Mouse (Mus musculus): ENCODE results near the gene Gm28635. TPM values are rescaled to one million over a fixed set of nuclear protein-coding genes. Genes with fewer than 3 reads are reported as not detected.

The Gm28635 gene
- polyA plus RNA-seq, 1 experiment from 2014 or later = not detected

DNA sequence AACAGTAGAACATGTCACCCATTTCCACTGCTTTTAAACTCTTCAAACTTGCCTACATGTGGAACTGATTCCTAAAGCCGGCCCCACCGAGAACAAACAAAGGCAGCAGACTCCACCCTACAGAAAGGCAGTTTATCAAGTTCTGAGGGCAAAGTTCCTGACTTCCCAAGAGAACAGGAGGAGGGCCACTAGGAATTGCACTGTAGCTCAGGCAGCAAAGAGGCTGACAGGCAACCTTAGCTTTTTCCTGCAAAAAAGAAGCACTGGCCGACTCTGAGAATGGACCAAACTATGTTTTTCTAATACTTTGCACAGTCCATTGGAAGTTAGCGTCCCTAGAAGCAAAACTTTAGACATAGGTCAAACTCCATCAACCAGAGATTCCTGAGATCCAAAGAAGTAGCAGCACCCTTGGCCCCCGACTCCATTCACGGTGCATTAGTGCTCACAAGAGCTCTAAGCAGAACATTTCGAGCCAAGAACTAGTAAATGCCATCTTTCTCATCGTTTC is 41.6 kb downstream of the Gm28635 start:
- Histone ChIP-seq H3K9me3 (replicated peaks; ENCODE audit: control insufficient read depth, low read length) (no peaks in the 10 kb centered on the region), H3K4me1 (ENCODE audit: control insufficient read depth, insufficient read depth, low read length) (peaks cover 39% of the 10 kb centered on the region), H3K4me2 (ENCODE audit: low read length) (no peak overlapping the region; the same call in 1 of the 2 replicates), H3K4me3 (ENCODE audit: low read depth, low read length) (no peak overlapping the region), H3K27ac (ENCODE audit: low read depth, low read length) (peak overlapping the region; percentile 87), H3K36me3 (ENCODE audit: control insufficient read depth, insufficient read depth, low read length) (no peaks in the 10 kb centered on the region), H3K27me3 (replicated peaks; ENCODE audit: control insufficient read depth, insufficient read depth, low read length) (no peaks in the 10 kb centered on the region), H3K9ac (ENCODE audit: low read length) (no peak overlapping the region)
- no peak for ATAC-seq
- WGBS = 39% methylated on average over 8 of the region's 8 CpGs
- no peak for DNase-seq (ENCODE audit: low spot score)

- peaks cover 39% of the 10 kb centered on the region for H3K4me1 ChIP-seq (ENCODE audit: control insufficient read depth, insufficient read depth, low read length)
- 0% methylated on average over 2 of the region's 2 CpGs for WGBS
- no peaks in the 10 kb centered on the region for H3K27me3 ChIP-seq (replicated peaks; ENCODE audit: control insufficient read depth, insufficient read depth, low read length)
- H3K9me3 ChIP-seq (replicated peaks; ENCODE audit: control insufficient read depth, low read length) = no peaks in the 10 kb centered on the region
- no peaks in the 10 kb centered on the region for H3K36me3 ChIP-seq (ENCODE audit: control insufficient read depth, insufficient read depth, low read length)
- ATAC-seq (peak; percentile 96), DNase-seq (ENCODE audit: low spot score) (peak; percentile 94)
- H3K4me3 ChIP-seq (ENCODE audit: low read depth, low read length) = no peak overlapping the region
- no peak overlapping the region; the same call in 1 of the 2 replicates for H3K4me2 ChIP-seq (ENCODE audit: low read length)
- peak overlapping the region; percentile 87 for H3K27ac ChIP-seq (ENCODE audit: low read depth, low read length)
- H3K9ac ChIP-seq (ENCODE audit: low read length) = peak overlapping the region; percentile 29; the same call in 1 of the 2 replicates
Measured at GRCm38 (mm10) chr2:84635611-84636010, 42.2 kb downstream of the Gm28635 start.

GRCm38 (mm10) chr2:84634934-84635482 is 42.8 kb downstream of the Gm28635 start:
- DNase-seq (ENCODE audit: low spot score) = peak; percentile 29

GRCm38 (mm10) chr2:84634006-84634405 is 43.8 kb downstream of the Gm28635 start:
- no peak overlapping the region for H3K4me2 ChIP-seq (ENCODE audit: low read length)
- WGBS = 87% methylated on average over 4 of the region's 4 CpGs
- H3K27ac ChIP-seq (ENCODE audit: low read depth, low read length) = no peak overlapping the region
- peaks cover 2% of the 10 kb centered on the region; the same call in 1 of the 2 replicates for H3K36me3 ChIP-seq (ENCODE audit: control insufficient read depth, insufficient read depth, low read length)
- H3K9ac ChIP-seq (ENCODE audit: low read length) = no peak overlapping the region
- no peaks in the 10 kb centered on the region for H3K9me3 ChIP-seq (replicated peaks; ENCODE audit: control insufficient read depth, low read length)
- ATAC-seq (no peak), DNase-seq (ENCODE audit: low spot score) (no peak)
- H3K4me3 ChIP-seq (ENCODE audit: low read depth, low read length) = no peak overlapping the region
- H3K4me1 ChIP-seq (ENCODE audit: control insufficient read depth, insufficient read depth, low read length) = peaks cover 39% of the 10 kb centered on the region
- no peaks in the 10 kb centered on the region for H3K27me3 ChIP-seq (replicated peaks; ENCODE audit: control insufficient read depth, insufficient read depth, low read length)

More at GRCm38 (mm10) chr2:84634934-84635482, 42.8 kb downstream of the Gm28635 start:
- Histone ChIP-seq H3K9ac (ENCODE audit: low read length) (peak overlapping the region; percentile 29; the same call in 1 of the 2 replicates), H3K4me3 (ENCODE audit: low read depth, low read length) (no peak overlapping the region), H3K9me3 (replicated peaks; ENCODE audit: control insufficient read depth, low read length) (no peaks in the 10 kb centered on the region), H3K27ac (ENCODE audit: low read depth, low read length) (peak overlapping the region; percentile 87), H3K36me3 (ENCODE audit: control insufficient read depth, insufficient read depth, low read length) (no peaks in the 10 kb centered on the region), H3K27me3 (replicated peaks; ENCODE audit: control insufficient read depth, insufficient read depth, low read length) (no peaks in the 10 kb centered on the region), H3K4me2 (ENCODE audit: low read length) (no peak overlapping the region), H3K4me1 (ENCODE audit: control insufficient read depth, insufficient read depth, low read length) (peaks cover 39% of the 10 kb centered on the region)
- ATAC-seq = peak; percentile 24
- WGBS = 24% methylated on average over 4 of the region's 4 CpGs

DNA sequence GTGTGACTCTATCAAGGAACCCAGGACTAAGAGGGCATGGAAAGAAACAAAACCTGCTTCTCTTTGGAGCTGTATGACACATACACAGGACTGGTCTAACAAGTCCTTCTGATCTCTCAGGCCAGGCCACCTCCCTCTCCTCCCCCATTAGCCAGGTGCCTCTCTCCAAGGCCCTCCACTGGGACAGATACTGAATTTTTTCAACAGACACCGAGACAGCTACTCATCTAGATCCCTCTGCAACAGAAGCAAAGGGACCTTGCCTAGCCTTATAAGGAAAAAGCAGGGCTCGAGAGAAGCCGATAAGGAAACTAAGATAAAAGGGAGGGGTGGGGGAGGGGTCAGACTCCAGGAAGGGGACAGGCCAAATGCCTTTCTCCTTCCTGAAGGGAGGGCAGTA is 44.8 kb downstream of the Gm28635 start:
- DNase-seq (ENCODE audit: low spot score) = no peak
- WGBS = 17% methylated on average over 3 of the region's 3 CpGs
- Histone ChIP-seq H3K9ac (ENCODE audit: low read length) (no peak overlapping the region), H3K4me1 (ENCODE audit: control insufficient read depth, insufficient read depth, low read length) (peaks cover 36% of the 10 kb centered on the region), H3K27ac (ENCODE audit: low read depth, low read length) (no peak overlapping the region), H3K36me3 (ENCODE audit: control insufficient read depth, insufficient read depth, low read length) (peaks cover 3% of the 10 kb centered on the region; the same call in 1 of the 2 replicates), H3K4me2 (ENCODE audit: low read length) (no peak overlapping the region), H3K9me3 (replicated peaks; ENCODE audit: control insufficient read depth, low read length) (no peaks in the 10 kb centered on the region), H3K27me3 (replicated peaks; ENCODE audit: control insufficient read depth, insufficient read depth, low read length) (no peaks in the 10 kb centered on the region), H3K4me3 (ENCODE audit: low read depth, low read length) (no peak overlapping the region)
- ATAC-seq = no peak

- Histone ChIP-seq H3K9ac (ENCODE audit: low read length) (no peak overlapping the region), H3K4me2 (ENCODE audit: low read length) (no peak overlapping the region), H3K36me3 (ENCODE audit: control insufficient read depth, insufficient read depth, low read length) (peaks cover 3% of the 10 kb centered on the region; the same call in 1 of the 2 replicates), H3K27ac (ENCODE audit: low read depth, low read length) (no peak overlapping the region), H3K4me1 (ENCODE audit: control insufficient read depth, insufficient read depth, low read length) (peaks cover 27% of the 10 kb centered on the region), H3K27me3 (replicated peaks; ENCODE audit: control insufficient read depth, insufficient read depth, low read length) (no peaks in the 10 kb centered on the region), H3K9me3 (replicated peaks; ENCODE audit: control insufficient read depth, low read length) (no peaks in the 10 kb centered on the region), H3K4me3 (ENCODE audit: low read depth, low read length) (no peak overlapping the region)
- no peak for DNase-seq (ENCODE audit: low spot score)
- 95% methylated on average over 1 of the region's 1 CpGs for WGBS
- ATAC-seq = no peak
Measured at GRCm38 (mm10) chr2:84632001-84632400, 45.8 kb downstream of the Gm28635 start.

- no peak overlapping the region for H3K27ac ChIP-seq (ENCODE audit: low read depth, low read length)
- peaks cover 12% of the 10 kb centered on the region; the same call in 1 of the 2 replicates for H3K36me3 ChIP-seq (ENCODE audit: control insufficient read depth, insufficient read depth, low read length)
- no peak for DNase-seq (ENCODE audit: low spot score)
- H3K4me1 ChIP-seq (ENCODE audit: control insufficient read depth, insufficient read depth, low read length) = no peaks in the 10 kb centered on the region
- H3K4me3 ChIP-seq (ENCODE audit: low read depth, low read length) = no peak overlapping the region
- ATAC-seq = no peak
- H3K27me3 ChIP-seq (replicated peaks; ENCODE audit: control insufficient read depth, insufficient read depth, low read length) = no peaks in the 10 kb centered on the region
- no peaks in the 10 kb centered on the region for H3K9me3 ChIP-seq (replicated peaks; ENCODE audit: control insufficient read depth, low read length)
- WGBS = 81% methylated on average over 3 of the region's 3 CpGs
- H3K9ac ChIP-seq (ENCODE audit: low read length) = no peak overlapping the region
- no peak overlapping the region for H3K4me2 ChIP-seq (ENCODE audit: low read length)
Measured at GRCm38 (mm10) chr2:84627036-84627435, 50.8 kb downstream of the Gm28635 start.

DNA sequence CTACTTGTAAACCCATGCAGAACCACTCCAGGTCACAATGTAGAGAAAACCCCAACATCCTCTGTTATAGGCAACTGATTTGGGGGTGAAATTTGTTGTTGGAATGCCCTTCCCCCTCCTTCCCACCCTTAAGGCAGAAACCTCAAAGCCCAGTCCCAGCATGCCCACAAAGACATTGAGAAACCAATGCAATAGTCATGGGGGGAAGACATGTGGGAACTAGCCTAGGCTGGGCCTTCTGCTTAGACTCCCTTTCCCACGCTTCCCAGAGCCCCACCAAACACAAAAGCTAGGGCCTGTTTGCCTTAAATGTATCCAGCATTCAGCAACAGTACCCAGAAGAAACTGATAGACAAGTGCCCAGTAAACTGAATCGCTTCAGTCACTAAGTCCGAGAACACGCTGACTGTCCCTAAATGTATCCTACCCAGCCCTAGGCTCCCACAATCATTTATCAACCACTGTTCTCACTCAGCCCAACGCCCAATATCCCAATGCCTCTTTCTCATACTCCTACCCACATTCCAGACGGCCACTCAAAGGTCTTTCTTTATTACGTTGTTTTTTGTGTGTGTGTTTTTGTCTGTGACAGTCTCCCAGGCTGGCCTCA is 51.4 kb downstream of the Gm28635 start:
- no peak for ATAC-seq

DNA sequence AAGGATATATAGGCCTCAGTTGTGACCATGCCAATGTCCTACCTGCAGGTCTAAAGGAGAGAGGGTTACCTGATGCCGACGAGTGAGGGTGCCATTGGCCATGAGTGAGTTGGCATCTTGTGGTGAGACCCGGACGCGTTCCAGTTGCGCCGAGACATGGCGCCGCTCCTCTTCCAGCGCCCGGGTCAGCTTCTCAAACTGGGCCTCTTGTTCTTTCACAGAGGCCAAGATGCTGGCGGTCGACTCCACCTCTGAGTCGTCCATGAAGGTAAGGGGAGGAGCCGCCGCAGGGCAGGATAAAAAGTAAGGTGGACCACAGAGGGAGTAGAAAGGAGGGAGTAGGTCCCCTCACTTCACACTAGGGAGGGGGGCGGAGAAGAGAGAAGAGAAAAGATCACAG is 53.6 kb downstream of the Gm28635 start:
- ATAC-seq (no peak), DNase-seq (ENCODE audit: low spot score) (no peak)
- H3K9ac ChIP-seq (ENCODE audit: low read length) = no peak overlapping the region
- H3K27me3 ChIP-seq (replicated peaks; ENCODE audit: control insufficient read depth, insufficient read depth, low read length) = no peaks in the 10 kb centered on the region
- WGBS = 93% methylated on average over 17 of the region's 17 CpGs
- no peak overlapping the region for H3K4me3 ChIP-seq (ENCODE audit: low read depth, low read length)
- no peaks in the 10 kb centered on the region for H3K4me1 ChIP-seq (ENCODE audit: control insufficient read depth, insufficient read depth, low read length)
- H3K27ac ChIP-seq (ENCODE audit: low read depth, low read length) = no peak overlapping the region
- no peaks in the 10 kb centered on the region for H3K9me3 ChIP-seq (replicated peaks; ENCODE audit: control insufficient read depth, low read length)
- peaks cover 31% of the 10 kb centered on the region for H3K36me3 ChIP-seq (ENCODE audit: control insufficient read depth, insufficient read depth, low read length)
- H3K4me2 ChIP-seq (ENCODE audit: low read length) = no peak overlapping the region

More for the DNA sequence above, 51.4 kb downstream of the Gm28635 start:
- no peak overlapping the region for H3K27ac ChIP-seq (ENCODE audit: low read depth, low read length)
- H3K36me3 ChIP-seq (ENCODE audit: control insufficient read depth, insufficient read depth, low read length) = peaks cover 12% of the 10 kb centered on the region; the same call in 1 of the 2 replicates
- no peak overlapping the region for H3K4me2 ChIP-seq (ENCODE audit: low read length)
- no peak overlapping the region for H3K9ac ChIP-seq (ENCODE audit: low read length)
- no peaks in the 10 kb centered on the region for H3K27me3 ChIP-seq (replicated peaks; ENCODE audit: control insufficient read depth, insufficient read depth, low read length)
- no peaks in the 10 kb centered on the region for H3K9me3 ChIP-seq (replicated peaks; ENCODE audit: control insufficient read depth, low read length)
- no peak overlapping the region for H3K4me3 ChIP-seq (ENCODE audit: low read depth, low read length)
- WGBS = 78% methylated on average over 7 of the region's 7 CpGs
- no peak for DNase-seq (ENCODE audit: low spot score)
- H3K4me1 ChIP-seq (ENCODE audit: control insufficient read depth, insufficient read depth, low read length) = no peaks in the 10 kb centered on the region
